Mouse (Mus musculus): ENCODE data around the gene Slc29a2.

GRCm38 (mm10) chr19:5021416-5021815 lies 2.2 kb upstream of the Slc29a2 start:
- TF ChIP-seq CTCF (IDR thresholded peaks at IDR 0.05; ENCODE audit: control insufficient read depth, insufficient read depth, insufficient read length) = no peak
- no peak for TF ChIP-seq FOSL1 (IDR thresholded peaks at IDR 0.05; ENCODE audit: insufficient read depth, low read length, poor library complexity, severe bottlenecking)
- peak; percentile 59 for TF ChIP-seq MYOD1 (IDR thresholded peaks at IDR 0.05; ENCODE audit: control insufficient read depth, insufficient read length, low read depth)
- TF ChIP-seq USF1 (IDR thresholded peaks at IDR 0.05; ENCODE audit: low read depth) = no peak

Data from C2C12 (cell line).